Comparison of ENCODE assay signal across 8 mouse cellular contexts in genomic region chr16:37867791-37868505, GRCm38 (mm10). TPM values are rescaled to one million over a fixed set of nuclear protein-coding genes. Genes with fewer than 3 reads are reported as not detected.
DNase-seq lines count a peak whose midpoint lies in the region; ATAC-seq lines count a peak whose summit lies in the region.

Gene Lrrc58, plus strand, starts transcription at chr16:37868389.

- peaks cover 33% of the 10 kb centered on the region for H3K4me1 ChIP-seq in hindbrain, embryonic 14.5 days (replicated peaks; ENCODE audit: control insufficient read depth, insufficient read depth, low read length)

- H3K36me3 ChIP-seq in hindbrain, embryonic 14.5 days (replicated peaks; ENCODE audit: control insufficient read depth, insufficient read depth): no peaks in the 10 kb centered on the region

- H3K9me3 ChIP-seq in hindbrain, embryonic 14.5 days (ENCODE audit: control insufficient read depth, low read length): no peaks in the 10 kb centered on the region

- peak within 1 kb of the TSS; percentile 99 for H3K27ac ChIP-seq in hindbrain, embryonic 14.5 days

- H3K27me3 ChIP-seq in hindbrain, embryonic 14.5 days (ENCODE audit: control insufficient read depth, insufficient read depth, low read length): no peaks in the 10 kb centered on the region

- 1% methylated on average over 67 of the region's 86 CpGs for WGBS in hindbrain, embryonic 14.5 days

- peak; percentile 67 for DNase-seq in R1 (ENCODE audit: low read depth, low spot score)
- peak; percentile 87 to 90 for DNase-seq in cerebellum, postnatal 10 days
- DNase-seq in frontal cortex, postnatal 36 days (ENCODE audit: low spot score in 2 of 2): peak; percentile 85 to 89
- DNase-seq in hindbrain, embryonic 14.5 days (ENCODE audit: low spot score): peak; percentile 91
- peak; percentile 82 for DNase-seq in left cerebral cortex, adult 11 months (ENCODE audit: low spot score)
- DNase-seq in lung, postnatal 36 days: peak; percentile 86
- DNase-seq in retina, embryonic 14.5 days (ENCODE audit: low spot score): peak; percentile 82
- peak; percentile 92 for DNase-seq in thymus, postnatal 4 days

- peak within 1 kb of the TSS; percentile 98 for H3K9ac ChIP-seq in hindbrain, embryonic 14.5 days

- peak within 1 kb of the TSS; percentile 91 for H3K4me3 ChIP-seq in hindbrain, embryonic 14.5 days (replicated peaks; ENCODE audit: low read length)

- peak; percentile 95 for ATAC-seq in hindbrain, embryonic 14.5 days (ENCODE audit: low FRiP score)

- H3K4me2 ChIP-seq in hindbrain, embryonic 14.5 days (replicated peaks): peak within 1 kb of the TSS; percentile 84

RNA-seq across cellular contexts. Expression of gene Lrrc58, which starts in this region (rescaled TPM):
- polyA plus RNA-seq in hindbrain, embryonic 14.5 days (2014; fragmentation: Nextera tagmentation; extraction: Ambion mirVana): 57.1 and 59.9 TPM in 2 replicates

Comparison
In these comparisons a context has a peak if more than half of its experiments do, and no peak if none do; other contexts are left out.
1. Peak in every context shown above with its lines: DNase-seq, ATAC-seq, H3K4me3 ChIP-seq and H3K27ac ChIP-seq.